Comparison of ENCODE assay signal across 21 mouse cellular contexts in the genomic region with DNA sequence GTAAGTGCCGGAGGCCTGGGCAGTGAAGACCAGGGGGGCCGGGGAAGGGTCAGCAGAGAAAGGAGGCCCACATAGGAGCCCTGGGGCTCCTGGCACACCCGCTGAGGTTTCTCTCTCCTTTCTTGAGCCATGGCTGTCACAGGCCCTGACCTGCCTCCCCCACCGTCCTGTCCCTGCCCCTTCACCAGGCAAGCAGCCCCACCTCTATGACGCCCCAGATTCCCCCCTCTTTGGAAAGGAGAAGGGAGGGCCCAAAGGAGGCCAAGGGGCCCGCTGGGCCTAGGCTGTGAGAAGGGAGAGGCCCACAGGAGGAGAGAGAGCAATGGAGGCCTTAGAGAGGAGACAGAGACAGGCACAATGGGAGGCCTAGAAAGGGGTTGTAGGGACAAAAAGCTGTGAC. TPM values are rescaled to one million over a fixed set of nuclear protein-coding genes. Genes with fewer than 3 reads are reported as not detected.
A peak's percentile ranks its signal among the peaks of the same experiment; 100 is the strongest.
DNase-seq lines count a peak whose midpoint lies in the region; ATAC-seq and TF ChIP-seq lines count a peak whose summit lies in the region.
"Had no signal": no experiment of that assay in that cellular context is flagged by ENCODE, and none has a peak within 500 bp of the region (broad histone marks: within the 10 kb centered on the region; RNA-seq: fewer than 3 reads in every experiment).

No protein-coding gene starts in this region.

- no peaks in the 10 kb centered on the region for H3K9me3 ChIP-seq in hindbrain, embryonic 10.5 days
- no peaks in the 10 kb centered on the region for H3K9me3 ChIP-seq in hindbrain, embryonic 13.5 days
- H3K9me3 ChIP-seq in midbrain, embryonic 12.5 days = no peaks in the 10 kb centered on the region
- H3K9me3 ChIP-seq in midbrain, embryonic 15.5 days = no peaks in the 10 kb centered on the region
- H3K9me3 ChIP-seq in E14TG2a.4 (ENCODE audit: low read length) = no peaks in the 10 kb centered on the region
- no peaks in the 10 kb centered on the region for H3K9me3 ChIP-seq in embryonic facial prominence, embryonic 14.5 days (ENCODE audit: control insufficient read depth, low read length)
- H3K9me3 ChIP-seq in forebrain, embryonic 14.5 days (replicated peaks; ENCODE audit: control insufficient read depth, low read length) = no peaks in the 10 kb centered on the region

- no peak for DNase-seq in hindbrain, embryonic 10.5 days (ENCODE audit: low spot score)
- DNase-seq in embryonic facial prominence, embryonic 14.5 days (ENCODE audit: low spot score) = no peak
- no peak for DNase-seq in left cerebral cortex, postnatal 25 days (ENCODE audit: low spot score in 2 of 2)
- no peak for DNase-seq in forebrain, embryonic 14.5 days (ENCODE audit: low spot score)
- DNase-seq: adrenal gland, postnatal 14 days; B cell, adult 2 months; cerebellum, adult 9-10 months; embryo, embryonic 11 days; kidney, adult 8-10 months; lung, postnatal 14 days had no signal

- intact Hi-C loops in left cerebral cortex, postnatal 25 days (cut with DNase I) = no loop called here

- ATAC-seq in hindbrain, embryonic 13.5 days (ENCODE audit: low FRiP score) = no peak
- ATAC-seq in midbrain, embryonic 12.5 days (ENCODE audit: low FRiP score, low read depth) = peak; percentile 53
- no peak; the same call in 1 of the 2 replicates for ATAC-seq in midbrain, embryonic 15.5 days (replicated peaks)
- ATAC-seq in embryonic facial prominence, embryonic 14.5 days (ENCODE audit: low read depth) = peak; percentile 62
- ATAC-seq in forebrain, embryonic 14.5 days = no peak

- no peak overlapping the region for H3K9ac ChIP-seq in hindbrain, embryonic 13.5 days
- H3K9ac ChIP-seq in midbrain, embryonic 12.5 days (replicated peaks) = no peak overlapping the region
- H3K9ac ChIP-seq in midbrain, embryonic 15.5 days = no peak overlapping the region
- H3K9ac ChIP-seq in embryonic facial prominence, embryonic 14.5 days (ENCODE audit: low read depth, low read length) = no peak overlapping the region; the same call in 1 of the 2 replicates
- no peak overlapping the region for H3K9ac ChIP-seq in forebrain, embryonic 14.5 days (ENCODE audit: low read length)
- H3K9ac ChIP-seq: liver, embryonic 14.5 days had no signal

- no peak overlapping the region for H3K4me3 ChIP-seq in hindbrain, embryonic 10.5 days
- H3K4me3 ChIP-seq in hindbrain, embryonic 13.5 days = no peak overlapping the region
- H3K4me3 ChIP-seq in midbrain, embryonic 12.5 days = no peak overlapping the region
- H3K4me3 ChIP-seq in midbrain, embryonic 15.5 days = no peak overlapping the region
- H3K4me3 ChIP-seq in E14TG2a.4 (replicated peaks; ENCODE audit: low read length) = peak overlapping the region; percentile 62
- no peak overlapping the region for H3K4me3 ChIP-seq in embryonic facial prominence, embryonic 14.5 days (ENCODE audit: low read depth, low read length)
- H3K4me3 ChIP-seq in forebrain, embryonic 14.5 days (ENCODE audit: low read depth, low read length) = no peak overlapping the region

- H3K36me3 ChIP-seq in hindbrain, embryonic 10.5 days = no peaks in the 10 kb centered on the region
- H3K36me3 ChIP-seq in hindbrain, embryonic 13.5 days = no peaks in the 10 kb centered on the region
- no peaks in the 10 kb centered on the region for H3K36me3 ChIP-seq in midbrain, embryonic 12.5 days
- no peaks in the 10 kb centered on the region for H3K36me3 ChIP-seq in midbrain, embryonic 15.5 days (replicated peaks)
- H3K36me3 ChIP-seq in E14TG2a.4 (ENCODE audit: insufficient read depth, low read length) = no peaks in the 10 kb centered on the region
- H3K36me3 ChIP-seq in embryonic facial prominence, embryonic 14.5 days (ENCODE audit: control insufficient read depth, insufficient read depth, low read length) = no peaks in the 10 kb centered on the region
- H3K36me3 ChIP-seq in forebrain, embryonic 14.5 days (ENCODE audit: control insufficient read depth, insufficient read depth, low read length) = no peaks in the 10 kb centered on the region

- 35% methylated on average over 6 of the region's 6 CpGs for WGBS in hindbrain, embryonic 10.5 days
- 45% methylated on average over 6 of the region's 6 CpGs for WGBS in hindbrain, embryonic 13.5 days
- WGBS in midbrain, embryonic 12.5 days = 52% methylated on average over 5 of the region's 6 CpGs
- WGBS in midbrain, embryonic 15.5 days = 40% methylated on average over 6 of the region's 6 CpGs
- WGBS in embryonic facial prominence, embryonic 14.5 days = 39% methylated on average over 5 of the region's 6 CpGs
- WGBS in forebrain, embryonic 14.5 days = 47% methylated on average over 6 of the region's 6 CpGs

- H3K4me1 ChIP-seq in hindbrain, embryonic 10.5 days (replicated peaks) = peaks cover 18% of the 10 kb centered on the region
- H3K4me1 ChIP-seq in hindbrain, embryonic 13.5 days (replicated peaks) = no peaks in the 10 kb centered on the region
- H3K4me1 ChIP-seq in midbrain, embryonic 12.5 days = peaks cover 8% of the 10 kb centered on the region; the same call in 1 of the 2 replicates
- no peaks in the 10 kb centered on the region for H3K4me1 ChIP-seq in midbrain, embryonic 15.5 days
- H3K4me1 ChIP-seq in E14TG2a.4 (replicated peaks; ENCODE audit: low read depth, low read length) = peaks cover 46% of the 10 kb centered on the region
- 0 out of 2 replicates have a peak, but pooled peaks cover 2% of the 10 kb centered on the region for H3K4me1 ChIP-seq in embryonic facial prominence, embryonic 14.5 days (ENCODE audit: control insufficient read depth, insufficient read depth, low read length)
- H3K4me1 ChIP-seq in forebrain, embryonic 14.5 days (ENCODE audit: control insufficient read depth, insufficient read depth, low read length) = no peaks in the 10 kb centered on the region

- H3K27me3 ChIP-seq in hindbrain, embryonic 10.5 days (ENCODE audit: insufficient read depth, poor library complexity, severe bottlenecking) = 0 out of 2 replicates have a peak, but pooled peaks cover 2% of the 10 kb centered on the region
- H3K27me3 ChIP-seq in hindbrain, embryonic 13.5 days = no peaks in the 10 kb centered on the region
- H3K27me3 ChIP-seq in midbrain, embryonic 12.5 days = no peaks in the 10 kb centered on the region; the same call in 1 of the 2 replicates
- H3K27me3 ChIP-seq in midbrain, embryonic 15.5 days (replicated peaks) = no peaks in the 10 kb centered on the region
- peaks cover 3% of the 10 kb centered on the region; the same call in 1 of the 2 replicates for H3K27me3 ChIP-seq in E14TG2a.4 (ENCODE audit: insufficient read depth, low read length)
- no peaks in the 10 kb centered on the region for H3K27me3 ChIP-seq in embryonic facial prominence, embryonic 14.5 days (replicated peaks; ENCODE audit: control insufficient read depth, insufficient read depth, low read length)
- H3K27me3 ChIP-seq in forebrain, embryonic 14.5 days (replicated peaks; ENCODE audit: control insufficient read depth, insufficient read depth, low read length) = no peaks in the 10 kb centered on the region

- no peak overlapping the region for H3K4me2 ChIP-seq in hindbrain, embryonic 13.5 days
- H3K4me2 ChIP-seq in midbrain, embryonic 12.5 days (replicated peaks) = no peak overlapping the region
- H3K4me2 ChIP-seq in midbrain, embryonic 15.5 days = no peak overlapping the region
- H3K4me2 ChIP-seq in embryonic facial prominence, embryonic 14.5 days (ENCODE audit: low read depth, low read length) = no peak overlapping the region
- no peak overlapping the region for H3K4me2 ChIP-seq in forebrain, embryonic 14.5 days (ENCODE audit: low read length)

- TF ChIP-seq CTCF in E14TG2a.4 (conservative IDR thresholded peaks at IDR 0.05; ENCODE audit: low read length) = no peak

- peak overlapping the region; percentile 82 for H3K27ac ChIP-seq in hindbrain, embryonic 10.5 days
- H3K27ac ChIP-seq in hindbrain, embryonic 13.5 days = no peak overlapping the region
- H3K27ac ChIP-seq in midbrain, embryonic 12.5 days (replicated peaks) = no peak overlapping the region
- no peak overlapping the region for H3K27ac ChIP-seq in midbrain, embryonic 15.5 days
- peak overlapping the region; percentile 65; the same call in 1 of the 2 replicates for H3K27ac ChIP-seq in embryonic facial prominence, embryonic 14.5 days (replicated peaks; ENCODE audit: low read depth, low read length)
- H3K27ac ChIP-seq in forebrain, embryonic 14.5 days (ENCODE audit: low read depth, low read length) = no peak overlapping the region
- H3K27ac ChIP-seq: liver, embryonic 14.5 days had no signal

RNA-seq across cellular contexts. Expression of a gene that starts 0.4 kb away (rescaled TPM):
- polyA plus RNA-seq in hindbrain, embryonic 10.5 days (2016; fragmentation: Nextera tagmentation; extraction: Ambion mirVana) = not detected in 2 replicates
- not detected in 2 replicates for polyA plus RNA-seq in hindbrain, embryonic 13.5 days (2015; fragmentation: Nextera tagmentation; extraction: Ambion mirVana)
- polyA plus RNA-seq in midbrain, embryonic 12.5 days (2016; fragmentation: Nextera tagmentation; extraction: Ambion mirVana) = not detected in 2 replicates
- polyA plus RNA-seq in midbrain, embryonic 15.5 days (2015; fragmentation: Nextera tagmentation; extraction: Ambion mirVana) = 0.17 TPM in 1 of 2 replicates, not detected in the other
- 3.2 and 5.3 TPM in 2 replicates for polyA plus RNA-seq in embryonic facial prominence, embryonic 14.5 days (2014; fragmentation: Nextera tagmentation; extraction: Ambion mirVana)
- total RNA-seq in left cerebral cortex, postnatal 25 days (2021) = not detected
- polyA plus RNA-seq in forebrain, embryonic 14.5 days (2014; fragmentation: Nextera tagmentation; extraction: Ambion mirVana) = not detected in 2 replicates
- total RNA-seq: adrenal gland, postnatal 14 days; heart, postnatal 25 days; layer of hippocampus, adult 8-10 months; left cerebral cortex, postnatal 14 days; MEL had no signal
- polyA plus RNA-seq: forebrain, embryonic 11.5 days; liver, embryonic 14.5 days had no signal

RNA-seq across cellular contexts. Expression of a gene that starts 6.0 kb away (rescaled TPM):
- 0.55 and 0.77 TPM in 2 replicates for polyA plus RNA-seq in hindbrain, embryonic 10.5 days (2016; fragmentation: Nextera tagmentation; extraction: Ambion mirVana)
- 0.18 TPM in 1 of 2 replicates, not detected in the other for polyA plus RNA-seq in hindbrain, embryonic 13.5 days (2015; fragmentation: Nextera tagmentation; extraction: Ambion mirVana)
- 0.13 TPM in 1 of 2 replicates, not detected in the other for polyA plus RNA-seq in midbrain, embryonic 12.5 days (2016; fragmentation: Nextera tagmentation; extraction: Ambion mirVana)
- polyA plus RNA-seq in midbrain, embryonic 15.5 days (2015; fragmentation: Nextera tagmentation; extraction: Ambion mirVana) = 0.12 and 0.17 TPM in 2 replicates
- 8.8 and 17.2 TPM in 2 replicates for polyA plus RNA-seq in embryonic facial prominence, embryonic 14.5 days (2014; fragmentation: Nextera tagmentation; extraction: Ambion mirVana)
- not detected for total RNA-seq in left cerebral cortex, postnatal 25 days (2021)
- polyA plus RNA-seq in forebrain, embryonic 14.5 days (2014; fragmentation: Nextera tagmentation; extraction: Ambion mirVana) = 0.13 TPM in 1 of 2 replicates, not detected in the other
- total RNA-seq: adrenal gland, postnatal 14 days; MEL had no signal

RNA-seq across cellular contexts. Expression of a gene that starts 6.1 kb away (rescaled TPM):
- polyA plus RNA-seq in hindbrain, embryonic 10.5 days (2016; fragmentation: Nextera tagmentation; extraction: Ambion mirVana) = not detected in 2 replicates
- not detected in 2 replicates for polyA plus RNA-seq in hindbrain, embryonic 13.5 days (2015; fragmentation: Nextera tagmentation; extraction: Ambion mirVana)
- polyA plus RNA-seq in midbrain, embryonic 12.5 days (2016; fragmentation: Nextera tagmentation; extraction: Ambion mirVana) = not detected in 2 replicates
- polyA plus RNA-seq in midbrain, embryonic 15.5 days (2015; fragmentation: Nextera tagmentation; extraction: Ambion mirVana) = not detected in 2 replicates
- polyA plus RNA-seq in embryonic facial prominence, embryonic 14.5 days (2014; fragmentation: Nextera tagmentation; extraction: Ambion mirVana) = 0.37 and 0.65 TPM in 2 replicates
- not detected for total RNA-seq in left cerebral cortex, postnatal 25 days (2021)
- polyA plus RNA-seq in forebrain, embryonic 14.5 days (2014; fragmentation: Nextera tagmentation; extraction: Ambion mirVana) = 0.19 TPM in 1 of 2 replicates, not detected in the other
- total RNA-seq: adrenal gland, postnatal 14 days; heart, adult 8-10 months; heart, postnatal 25 days; layer of hippocampus, adult 8-10 months; left cerebral cortex, postnatal 14 days; MEL had no signal
- polyA plus RNA-seq: forebrain, embryonic 11.5 days; liver, embryonic 14.5 days had no signal

RNA-seq across cellular contexts. Expression of a gene that starts 16.9 kb away (rescaled TPM):
- polyA plus RNA-seq in hindbrain, embryonic 10.5 days (2016; fragmentation: Nextera tagmentation; extraction: Ambion mirVana) = 0.13 TPM in 1 of 2 replicates, not detected in the other
- polyA plus RNA-seq in hindbrain, embryonic 13.5 days (2015; fragmentation: Nextera tagmentation; extraction: Ambion mirVana) = 0.18 TPM in 1 of 2 replicates, not detected in the other
- not detected in 2 replicates for polyA plus RNA-seq in midbrain, embryonic 12.5 days (2016; fragmentation: Nextera tagmentation; extraction: Ambion mirVana)
- polyA plus RNA-seq in midbrain, embryonic 15.5 days (2015; fragmentation: Nextera tagmentation; extraction: Ambion mirVana) = 0.12 and 0.27 TPM in 2 replicates
- polyA plus RNA-seq in embryonic facial prominence, embryonic 14.5 days (2014; fragmentation: Nextera tagmentation; extraction: Ambion mirVana) = 0.28 and 0.49 TPM in 2 replicates
- not detected for total RNA-seq in left cerebral cortex, postnatal 25 days (2021)
- not detected in 2 replicates for polyA plus RNA-seq in forebrain, embryonic 14.5 days (2014; fragmentation: Nextera tagmentation; extraction: Ambion mirVana)
- total RNA-seq: adrenal gland, postnatal 14 days; heart, adult 8-10 months; heart, postnatal 25 days; left cerebral cortex, postnatal 14 days; MEL had no signal
- polyA plus RNA-seq: forebrain, embryonic 11.5 days; liver, embryonic 14.5 days had no signal

RNA-seq across cellular contexts. Expression of a gene that starts 22.6 kb away (rescaled TPM):
- polyA plus RNA-seq in hindbrain, embryonic 10.5 days (2016; fragmentation: Nextera tagmentation; extraction: Ambion mirVana) = 12.1 and 13.2 TPM in 2 replicates
- polyA plus RNA-seq in hindbrain, embryonic 13.5 days (2015; fragmentation: Nextera tagmentation; extraction: Ambion mirVana) = 4.4 and 7.8 TPM in 2 replicates
- 6.1 and 6.3 TPM in 2 replicates for polyA plus RNA-seq in midbrain, embryonic 12.5 days (2016; fragmentation: Nextera tagmentation; extraction: Ambion mirVana)
- polyA plus RNA-seq in midbrain, embryonic 15.5 days (2015; fragmentation: Nextera tagmentation; extraction: Ambion mirVana) = 7.3 and 10.0 TPM in 2 replicates
- 25.7 and 27.4 TPM in 2 replicates for polyA plus RNA-seq in embryonic facial prominence, embryonic 14.5 days (2014; fragmentation: Nextera tagmentation; extraction: Ambion mirVana)
- total RNA-seq in left cerebral cortex, postnatal 25 days (2021) = 1 to 10 TPM; 2.2 to 3.3 TPM
- 7.1 and 9.6 TPM in 2 replicates for polyA plus RNA-seq in forebrain, embryonic 14.5 days (2014; fragmentation: Nextera tagmentation; extraction: Ambion mirVana)
- total RNA-seq: MEL had no signal

Comparison
In these comparisons a context has a peak if more than half of its experiments do, and no peak if none do; other contexts are left out.
1. H3K27ac ChIP-seq: peak in hindbrain, embryonic 10.5 days (single experiment) and embryonic facial prominence, embryonic 14.5 days (single experiment); none in hindbrain, embryonic 13.5 days (single experiment), midbrain, embryonic 12.5 days (single experiment), midbrain, embryonic 15.5 days (single experiment) and forebrain, embryonic 14.5 days (single experiment).
2. ATAC-seq: peak in midbrain, embryonic 12.5 days (single experiment) and embryonic facial prominence, embryonic 14.5 days (single experiment); none in hindbrain, embryonic 13.5 days (single experiment), midbrain, embryonic 15.5 days (single experiment) and forebrain, embryonic 14.5 days (single experiment).